Mouse (Mus musculus) fat pad, adult 2 months (tissue): ENCODE results near the gene Morf4l1.
"Not testable (repeated sequence)": the region's sequence is repeated elsewhere in the genome, so short reads cannot be mapped to it uniquely, and the experiment has no call there.

ENCODE experiments used
- DNase-seq: peaks from one replicate; pipeline ENCODE4 v3.0.0-alpha.2; 2011; ENCODE audit warnings: low read depth, low spot score; ENCODE audit errors: extremely low read depth

Gene Morf4l1

DNA sequence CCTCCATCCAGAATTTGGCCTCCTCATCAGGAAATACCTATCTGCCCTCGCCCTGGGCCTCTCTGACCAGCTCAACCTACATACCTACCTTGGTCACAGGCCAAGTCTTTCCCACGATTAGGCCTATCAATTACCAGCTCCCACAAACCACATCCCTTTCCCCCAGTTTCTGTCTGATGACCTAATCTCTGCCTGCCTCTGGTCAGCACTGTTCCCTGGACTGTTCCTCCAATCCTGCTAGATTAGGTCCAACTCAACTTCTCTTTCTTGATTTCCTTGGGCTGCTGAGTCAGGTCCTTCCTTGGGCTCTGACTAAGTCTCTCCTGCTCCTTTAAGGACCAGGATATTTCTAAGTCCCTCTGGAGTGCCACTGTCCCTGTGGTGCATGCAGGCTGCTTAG, 47.2 kb downstream of the Morf4l1 start:
- no peak for DNase-seq

DNA sequence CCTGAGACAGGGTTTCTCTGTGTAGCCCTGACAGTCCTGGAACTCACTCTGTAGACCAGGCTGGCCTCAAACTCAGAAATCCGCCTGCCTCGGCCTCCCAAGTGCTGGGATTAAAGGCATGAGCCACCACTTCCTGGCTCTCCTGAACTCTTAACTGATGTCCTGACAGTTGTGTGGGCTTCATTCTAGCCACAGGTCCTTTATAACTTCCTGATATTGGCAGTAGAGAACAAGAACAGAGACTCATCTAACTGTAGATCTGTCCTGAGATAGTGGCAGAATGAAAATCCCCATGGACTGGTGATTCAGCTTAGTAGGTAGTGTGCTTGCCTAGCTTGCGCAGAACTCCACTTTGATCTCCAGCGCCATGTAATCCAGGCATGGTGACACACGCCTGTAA, 53.6 kb downstream of the Morf4l1 start:
- DNase-seq, result not testable (repeated sequence)

DNA sequence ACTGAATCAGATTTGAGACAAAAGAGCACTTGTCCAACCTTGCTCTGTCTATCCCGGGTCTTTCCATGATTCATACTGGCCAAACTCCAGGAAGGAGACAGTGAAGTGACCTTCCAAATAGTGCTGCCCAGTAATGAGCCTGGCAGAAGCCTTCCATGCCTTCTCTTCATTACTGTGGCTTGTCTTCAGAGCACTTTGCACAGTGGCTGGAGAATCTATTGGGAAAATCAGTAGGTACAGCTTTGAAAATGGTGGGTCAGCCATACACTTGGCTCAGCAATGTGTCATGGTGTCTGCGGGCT, 54.0 kb downstream of the Morf4l1 start:
- no peak for DNase-seq

DNA sequence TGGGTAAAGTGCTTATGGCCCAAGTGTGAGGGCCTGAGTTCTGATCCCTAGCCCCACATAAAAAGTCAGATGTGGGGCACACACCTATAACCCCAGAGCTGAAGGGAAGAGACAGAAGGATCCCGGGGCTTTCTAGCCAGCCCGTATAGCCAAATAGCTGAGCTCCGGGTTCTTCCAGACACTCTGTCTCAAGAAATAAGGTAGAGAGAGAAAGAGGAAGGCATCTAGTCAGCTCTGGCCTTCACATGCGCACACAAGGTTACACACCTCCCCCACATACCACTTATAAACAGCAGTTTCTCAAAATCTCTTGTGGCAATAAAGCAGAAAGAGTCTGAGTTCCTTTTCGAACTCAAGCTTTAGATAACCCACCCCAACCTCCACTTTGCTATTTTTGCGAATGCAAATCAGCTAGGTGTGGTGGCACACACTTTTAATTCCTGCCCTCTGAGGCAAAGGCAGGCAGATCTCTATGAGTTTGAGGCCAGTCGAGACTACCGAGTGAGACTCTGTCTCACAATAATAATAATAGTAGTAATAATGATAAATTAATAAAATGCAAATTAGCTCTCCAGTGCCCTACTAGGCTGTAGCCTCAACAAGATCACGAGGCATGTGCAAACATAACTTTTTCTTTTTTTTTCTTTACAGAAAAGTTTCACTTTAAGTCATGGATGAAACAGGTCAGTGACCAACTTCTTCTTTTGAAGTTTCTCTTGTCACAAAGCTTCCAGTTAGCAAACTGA, 54.6 kb downstream of the Morf4l1 start:
- DNase-seq, result no peak

- no peak for DNase-seq
Observed at GRCm38 (mm10) chr9:90056716-90057115, 57.9 kb downstream of the Morf4l1 start.

DNA sequence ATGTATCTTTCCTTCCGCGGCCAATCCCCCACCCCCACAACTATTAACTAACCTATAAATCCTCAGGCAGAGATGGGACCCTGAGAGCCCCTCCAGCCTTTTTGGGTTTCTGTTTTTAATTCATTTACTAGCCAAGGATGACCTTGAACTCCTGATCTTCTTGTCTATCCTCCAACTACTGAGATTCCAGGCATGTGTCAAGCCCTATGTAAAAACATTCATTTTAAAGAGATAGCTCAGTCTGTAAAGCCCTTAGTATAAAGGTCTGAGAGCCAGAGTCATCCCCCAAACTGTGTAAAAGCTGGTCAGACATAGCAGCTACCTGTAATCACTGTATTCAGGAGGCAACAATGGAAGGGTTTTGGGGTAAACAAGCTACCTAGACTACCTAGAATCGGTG, 58.7 kb downstream of the Morf4l1 start:
- DNase-seq, result no peak

DNA sequence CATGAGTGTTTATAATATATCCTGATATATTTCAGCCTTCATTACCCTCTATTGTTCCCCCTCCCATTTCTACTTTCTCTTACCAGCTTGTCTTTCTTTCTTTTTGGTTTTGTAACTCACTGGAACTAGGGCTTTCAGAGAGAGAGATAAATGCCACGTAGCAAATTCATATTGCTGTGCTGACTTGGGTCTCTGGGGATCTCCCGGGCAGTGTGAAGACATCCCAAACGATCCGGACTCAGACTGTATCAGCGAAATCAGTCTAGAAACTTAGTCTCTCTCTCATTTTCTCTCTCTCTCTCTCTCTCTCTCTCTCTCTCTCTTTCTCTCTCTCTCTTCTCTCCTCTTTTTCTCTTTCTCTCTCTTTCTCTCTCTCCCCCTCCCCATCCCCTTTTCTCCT, 59.2 kb downstream of the Morf4l1 start:
- DNase-seq, result no peak

DNA sequence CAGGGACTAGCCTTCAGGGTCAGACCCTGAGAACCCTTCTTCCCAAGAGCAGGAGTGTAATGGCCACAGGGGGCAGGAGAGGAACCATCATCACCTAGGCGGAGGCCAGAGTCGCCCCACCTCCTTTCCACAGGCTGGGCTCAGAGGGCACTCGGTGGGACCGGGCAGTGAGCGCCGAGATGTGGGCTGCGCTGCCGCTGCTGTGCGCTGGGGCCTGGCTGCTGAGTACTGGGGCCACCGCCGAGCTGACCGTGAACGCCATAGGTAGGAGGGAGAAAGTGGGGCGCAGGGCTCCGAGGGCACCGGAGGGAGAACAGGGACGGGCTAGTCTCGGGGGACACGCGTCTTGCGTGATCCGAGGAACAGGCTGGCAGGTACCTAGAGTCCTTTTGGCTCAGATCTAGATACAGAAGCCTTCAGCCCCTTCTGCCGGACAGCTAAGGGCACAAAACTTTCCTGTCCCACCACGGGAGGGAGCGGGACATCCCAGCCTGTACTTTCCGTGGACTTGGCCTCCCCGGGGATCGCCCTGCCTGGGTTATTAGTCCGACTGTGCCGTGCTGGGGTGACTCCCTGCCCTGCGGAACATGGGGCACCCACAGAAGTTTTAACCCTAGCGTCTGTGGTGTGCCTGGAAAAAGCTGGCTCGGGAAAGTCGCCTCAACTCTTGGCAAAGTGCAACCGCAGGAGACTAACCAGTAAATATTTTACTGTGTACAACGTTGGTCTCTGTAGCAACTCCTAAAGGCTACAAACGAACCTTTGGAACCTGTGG, 60.0 kb downstream of the Morf4l1 start:
- DNase-seq, result no peak

GRCm38 (mm10) chr9:90053852-90054251, 60.7 kb downstream of the Morf4l1 start, which contains the start of gene Ctsh:
Ctsh (plus strand) TSS chr9:90054152.
- DNase-seq, result no peak

GRCm38 (mm10) chr9:90047937-90048627, 66.5 kb downstream of the Morf4l1 start:
- DNase-seq, result no peak

GRCm38 (mm10) chr9:90045191-90045590, 69.4 kb downstream of the Morf4l1 start:
- no peak for DNase-seq

DNA sequence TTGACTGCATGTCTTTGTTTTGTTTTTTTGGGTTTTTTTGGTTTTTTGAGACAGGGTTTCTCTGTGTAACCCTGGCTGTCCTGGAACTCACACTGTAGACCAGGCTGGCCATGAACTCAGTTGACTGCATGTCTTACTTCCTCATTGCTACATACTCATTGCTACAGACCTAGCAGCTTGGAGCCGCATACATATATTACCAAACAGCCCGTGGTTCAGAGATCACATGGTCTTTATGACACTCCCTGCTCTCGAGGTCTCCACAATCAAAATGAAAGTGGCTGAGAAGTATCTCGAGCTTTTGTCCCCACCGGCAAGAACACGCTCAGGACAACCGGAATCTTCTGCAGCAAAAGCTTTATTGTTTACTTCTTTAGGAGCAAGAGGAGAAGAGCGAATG, 71.7 kb downstream of the Morf4l1 start:
- DNase-seq, result not testable (repeated sequence)
